Mouse (Mus musculus): ENCODE results near the gene Zbtb7b.

DNA sequence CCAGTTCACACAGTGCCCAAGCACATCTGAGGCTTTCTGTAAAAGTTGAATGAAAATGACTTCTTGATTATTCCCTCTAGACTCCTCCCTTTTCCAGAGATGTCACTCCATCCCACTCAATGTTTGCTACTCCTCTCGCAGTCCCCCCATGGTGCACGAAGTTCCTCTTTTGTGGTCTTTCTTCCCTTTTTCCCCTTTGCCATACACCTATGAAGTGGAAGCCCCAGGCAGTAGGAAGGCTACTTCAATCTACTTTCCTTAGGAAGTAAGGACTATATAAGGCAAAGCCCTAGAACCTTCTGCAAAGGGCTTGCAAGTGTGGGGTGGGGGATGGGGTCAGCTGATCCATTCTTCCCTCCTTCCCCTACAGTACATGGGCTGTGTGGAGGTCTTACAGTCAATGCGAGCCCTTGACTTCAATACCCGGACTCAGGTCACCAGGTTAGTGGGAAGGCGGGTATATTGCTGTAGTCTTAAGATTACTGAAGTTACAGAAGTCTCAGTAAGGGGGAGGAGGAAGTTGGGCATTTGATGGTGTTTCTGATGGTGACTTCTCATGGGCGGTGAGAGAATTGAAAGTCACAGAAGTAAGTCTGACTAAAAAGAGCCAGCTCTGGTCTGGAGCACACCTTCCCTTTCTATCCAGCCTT lies 28.1 kb upstream of the Zbtb7b start:
- TF ChIP-seq POLR2A (IDR thresholded peaks at IDR 0.05; ENCODE audit: low read depth, low read length) (no peak; the same call in 1 of the 2 replicates), CTCF (IDR thresholded peaks at IDR 0.05; ENCODE audit: borderline replicate concordance, insufficient read depth, low read length) (no peak)

All from embryonic fibroblast, embryonic 13.5 days (primary cell).